Mouse (Mus musculus): ENCODE results near the gene Ptprd.

Gene Ptprd

GRCm38 (mm10) chr4:77586222-77586621 is 625.5 kb downstream of the Ptprd start:
- DNase-seq (ENCODE audit: extremely low spot score, low read depth, low spot score): no peak

DNA sequence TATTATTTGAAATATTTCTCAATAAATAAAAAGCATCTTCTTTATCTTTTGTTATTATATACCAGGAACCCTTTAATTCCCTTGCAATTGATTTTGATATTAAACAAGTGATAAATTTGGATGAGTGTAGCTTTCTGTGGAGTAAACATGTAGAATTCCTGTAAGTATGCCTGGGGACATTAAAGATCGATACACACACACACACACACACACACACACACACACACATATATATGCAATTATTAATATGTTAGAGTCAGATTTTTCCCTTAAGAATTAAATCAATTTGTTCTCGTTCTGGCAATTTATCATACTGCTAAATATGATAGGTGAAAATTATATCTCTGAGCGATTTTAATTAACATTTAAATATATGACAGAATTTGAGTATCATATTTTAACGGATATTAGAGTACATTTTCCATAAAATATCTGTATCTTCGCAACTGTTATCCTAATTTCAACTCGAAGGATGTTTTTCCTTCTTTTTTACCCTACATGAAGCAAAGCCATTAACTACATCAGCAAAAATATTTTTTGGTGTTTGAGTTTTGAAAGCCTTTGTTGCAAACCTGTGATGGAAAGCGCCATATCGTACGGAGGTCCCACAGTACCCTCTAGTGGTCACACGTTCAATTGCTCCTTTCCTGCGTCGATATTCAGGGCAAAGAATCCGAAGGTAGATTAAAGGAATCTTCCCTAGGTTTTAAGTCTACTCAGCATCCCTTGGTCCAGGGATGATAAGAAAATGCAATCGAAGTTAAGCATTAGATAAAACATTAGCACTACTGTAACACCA is 653.2 kb downstream of the Ptprd start:
- DNase-seq (ENCODE audit: extremely low spot score, low read depth, low spot score): peak; percentile 68

GRCm38 (mm10) chr4:77555841-77556240 is 655.9 kb downstream of the Ptprd start:
- no peak for DNase-seq (ENCODE audit: extremely low spot score, low read depth, low spot score)

DNA sequence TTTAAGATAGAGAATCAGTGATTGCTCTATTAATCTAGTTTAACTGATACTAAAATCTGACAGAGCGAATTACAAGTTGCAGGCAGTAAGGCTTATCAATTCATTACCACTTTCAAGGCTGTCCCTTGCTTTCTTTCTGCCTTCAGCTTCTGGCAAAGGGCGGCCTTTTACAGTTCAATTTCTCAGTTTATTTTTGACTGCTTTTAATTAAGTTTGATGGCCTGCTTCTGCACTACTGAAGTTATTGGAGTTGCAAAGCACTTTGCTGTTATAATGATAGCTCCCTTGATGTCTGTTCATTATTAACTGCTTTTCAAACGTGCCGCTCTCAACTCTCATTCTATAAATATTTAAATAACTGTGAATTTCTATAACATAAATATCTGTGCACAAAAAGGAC is 673.9 kb downstream of the Ptprd start:
- no peak for DNase-seq (ENCODE audit: extremely low spot score, low read depth, low spot score)

- DNase-seq (ENCODE audit: extremely low spot score, low read depth, low spot score): no peak
Measured at GRCm38 (mm10) chr4:77537336-77537735, 674.4 kb downstream of the Ptprd start.

DNA sequence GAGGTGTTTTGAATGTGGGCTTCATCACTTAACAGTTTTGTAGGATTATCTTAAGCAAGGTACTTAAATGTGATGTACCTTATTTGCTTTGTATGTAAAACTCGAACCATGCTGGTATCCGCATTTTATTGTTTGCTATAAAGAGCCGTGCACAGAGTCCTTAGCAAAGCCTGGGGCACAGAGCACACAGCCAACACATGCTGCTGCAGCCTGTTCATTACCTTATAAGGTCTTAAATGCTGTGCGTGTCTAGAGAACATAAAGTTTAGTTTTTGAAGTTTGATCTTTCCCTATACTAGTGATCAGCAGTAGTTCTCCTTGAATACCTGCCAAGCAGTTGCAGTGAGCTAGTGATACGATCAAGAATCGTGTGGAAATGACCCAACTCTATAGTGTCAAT is 676.2 kb downstream of the Ptprd start:
- DNase-seq (ENCODE audit: extremely low spot score, low read depth, low spot score): no peak

GRCm38 (mm10) chr4:77534553-77534952 is 677.2 kb downstream of the Ptprd start:
- no peak for DNase-seq (ENCODE audit: extremely low spot score, low read depth, low spot score)

- no peak for DNase-seq (ENCODE audit: extremely low spot score, low read depth, low spot score)
Measured at GRCm38 (mm10) chr4:77519166-77519565, 692.6 kb downstream of the Ptprd start.

GRCm38 (mm10) chr4:77513914-77514628 is 697.7 kb downstream of the Ptprd start:
- no peak for DNase-seq (ENCODE audit: extremely low spot score, low read depth, low spot score)

DNA sequence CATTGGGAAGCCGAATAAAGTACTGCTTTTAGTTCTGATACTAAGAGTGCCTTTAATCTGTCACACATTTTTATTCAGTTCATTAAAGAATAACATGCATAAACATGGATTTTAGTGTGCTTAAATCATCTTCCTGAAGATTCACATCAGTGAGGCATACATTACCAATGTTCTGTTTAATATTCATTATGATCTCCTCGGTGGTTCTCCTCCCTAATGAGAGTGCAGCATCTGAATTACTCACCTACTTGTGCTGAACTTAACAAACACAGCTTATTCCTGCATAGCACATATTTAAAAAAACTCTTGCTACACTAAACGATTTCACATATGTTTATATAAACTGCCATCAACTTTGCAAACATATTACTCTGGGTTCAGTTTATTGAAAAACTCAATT is 698.7 kb downstream of the Ptprd start:
- no peak for DNase-seq (ENCODE audit: extremely low spot score, low read depth, low spot score)

DNA sequence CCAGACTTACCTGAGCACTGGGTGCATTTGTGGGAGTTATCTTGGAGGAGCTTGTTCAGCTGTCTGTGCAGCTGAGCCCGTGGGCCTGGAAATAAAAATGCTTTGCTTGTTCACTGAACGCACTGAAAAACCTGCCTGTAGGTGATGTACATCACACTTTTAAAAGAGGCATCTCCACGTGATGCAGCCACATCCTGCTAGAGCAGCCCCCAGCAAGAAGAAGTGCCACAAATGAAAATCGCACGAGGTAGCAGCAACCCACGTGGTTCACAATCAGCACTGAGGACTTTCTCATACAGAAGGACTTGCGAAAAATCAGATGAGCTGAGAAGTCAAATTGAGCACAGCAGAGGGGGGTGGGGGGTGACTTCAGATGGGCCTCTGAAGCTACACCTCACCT is 757.7 kb downstream of the Ptprd start:
- no peak for DNase-seq (ENCODE audit: extremely low spot score, low read depth, low spot score)

GRCm38 (mm10) chr4:77399146-77399545 is 812.6 kb downstream of the Ptprd start:
- DNase-seq (ENCODE audit: extremely low spot score, low read depth, low spot score): no peak

DNA sequence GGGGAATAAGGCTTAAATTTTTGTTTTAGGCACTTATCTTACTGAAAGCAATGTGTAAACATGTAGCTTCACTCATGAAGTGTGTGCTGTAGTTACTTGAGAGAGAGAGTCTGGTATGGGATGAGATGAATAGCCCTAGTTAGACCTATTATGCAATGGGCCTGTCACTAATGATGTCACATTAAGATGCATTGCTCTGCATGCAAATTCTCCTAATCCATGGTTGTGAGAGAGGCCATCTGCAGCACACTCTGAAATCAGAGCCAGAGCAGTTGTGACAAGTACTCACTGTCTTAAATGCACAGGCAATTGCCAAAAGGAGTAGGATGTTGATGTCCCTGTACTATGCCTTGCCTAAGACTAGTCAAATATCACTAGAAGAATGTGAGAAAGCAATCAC is 850.0 kb downstream of the Ptprd start:
- DNase-seq (ENCODE audit: extremely low spot score, low read depth, low spot score): no peak

GRCm38 (mm10) chr4:77327198-77327597 is 884.6 kb downstream of the Ptprd start:
- no peak for DNase-seq (ENCODE audit: extremely low spot score, low read depth, low spot score)

GRCm38 (mm10) chr4:77317060-77317680 is 894.6 kb downstream of the Ptprd start:
- no peak for DNase-seq (ENCODE audit: extremely low spot score, low read depth, low spot score)

- DNase-seq (ENCODE audit: extremely low spot score, low read depth, low spot score): no peak
Measured at GRCm38 (mm10) chr4:77316644-77317043, 895.1 kb downstream of the Ptprd start.

DNA sequence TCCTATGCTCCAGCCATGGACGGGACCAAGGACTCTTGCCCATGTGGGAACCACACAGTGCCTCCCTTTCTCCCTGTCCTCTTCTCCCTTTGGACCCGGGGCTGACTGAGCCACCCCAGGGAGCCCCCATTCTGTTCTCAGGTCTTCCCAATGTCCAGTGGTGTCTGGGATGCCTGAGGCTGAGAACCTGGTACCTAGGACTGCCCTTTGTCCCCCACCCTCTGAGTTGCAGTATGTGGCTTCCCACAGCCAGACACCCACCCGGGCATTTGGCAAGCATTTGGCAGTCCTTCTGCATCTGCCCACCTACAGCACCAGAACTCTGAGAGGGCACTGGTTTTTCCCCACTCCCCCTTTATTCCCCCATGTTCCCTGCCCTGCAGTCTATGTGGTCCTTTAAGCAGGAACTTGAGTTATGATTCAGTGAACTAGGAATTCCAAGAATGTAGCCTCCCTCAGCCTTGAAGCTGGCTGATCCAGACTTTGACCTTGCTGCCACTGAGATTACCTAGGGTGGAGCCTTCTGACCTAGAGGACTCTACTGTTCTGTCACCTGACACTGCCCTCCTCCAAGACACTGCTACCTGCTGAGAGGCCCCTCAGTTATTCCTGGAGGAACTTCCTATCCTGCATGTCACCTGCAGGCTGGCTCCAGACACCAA is 901.5 kb downstream of the Ptprd start:
- no peak for DNase-seq (ENCODE audit: extremely low spot score, low read depth, low spot score)

- no peak for DNase-seq (ENCODE audit: extremely low spot score, low read depth, low spot score)
Measured at GRCm38 (mm10) chr4:77283423-77283822, 928.3 kb downstream of the Ptprd start.

DNA sequence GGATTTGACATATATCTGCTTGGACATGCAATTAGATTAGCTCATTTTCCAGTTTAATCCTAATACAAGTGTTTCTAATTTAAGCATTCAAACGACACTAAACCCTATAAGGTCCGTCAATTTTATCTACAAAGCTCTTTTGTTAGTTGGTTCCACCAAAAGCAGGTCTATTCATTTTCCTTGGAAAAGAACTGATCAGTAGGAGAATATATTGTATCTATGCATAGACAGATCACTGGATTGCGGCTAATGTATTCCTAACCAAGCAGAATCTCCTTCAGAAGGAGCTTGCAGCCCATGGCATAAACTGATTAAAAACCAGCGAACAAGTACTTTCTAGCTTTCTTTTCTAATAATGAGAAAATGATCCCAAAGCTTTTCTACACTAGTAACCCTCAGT is 933.8 kb downstream of the Ptprd start:
- DNase-seq (ENCODE audit: extremely low spot score, low read depth, low spot score): no peak

DNA sequence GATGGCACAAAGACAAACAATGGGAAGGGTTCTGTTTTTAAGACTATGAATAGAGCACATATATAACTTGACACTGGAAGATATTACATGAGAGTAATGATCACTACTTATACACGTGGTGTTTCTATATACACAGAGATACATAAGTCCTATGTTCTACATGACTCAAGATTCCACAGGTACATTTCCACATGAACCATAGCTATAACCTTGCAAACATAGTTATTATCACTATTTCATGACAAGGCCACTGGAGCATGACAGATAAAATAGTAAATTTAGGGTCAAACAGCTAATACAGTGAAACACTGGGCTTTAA is 951.8 kb downstream of the Ptprd start:
- no peak for DNase-seq (ENCODE audit: extremely low spot score, low read depth, low spot score)

DNA sequence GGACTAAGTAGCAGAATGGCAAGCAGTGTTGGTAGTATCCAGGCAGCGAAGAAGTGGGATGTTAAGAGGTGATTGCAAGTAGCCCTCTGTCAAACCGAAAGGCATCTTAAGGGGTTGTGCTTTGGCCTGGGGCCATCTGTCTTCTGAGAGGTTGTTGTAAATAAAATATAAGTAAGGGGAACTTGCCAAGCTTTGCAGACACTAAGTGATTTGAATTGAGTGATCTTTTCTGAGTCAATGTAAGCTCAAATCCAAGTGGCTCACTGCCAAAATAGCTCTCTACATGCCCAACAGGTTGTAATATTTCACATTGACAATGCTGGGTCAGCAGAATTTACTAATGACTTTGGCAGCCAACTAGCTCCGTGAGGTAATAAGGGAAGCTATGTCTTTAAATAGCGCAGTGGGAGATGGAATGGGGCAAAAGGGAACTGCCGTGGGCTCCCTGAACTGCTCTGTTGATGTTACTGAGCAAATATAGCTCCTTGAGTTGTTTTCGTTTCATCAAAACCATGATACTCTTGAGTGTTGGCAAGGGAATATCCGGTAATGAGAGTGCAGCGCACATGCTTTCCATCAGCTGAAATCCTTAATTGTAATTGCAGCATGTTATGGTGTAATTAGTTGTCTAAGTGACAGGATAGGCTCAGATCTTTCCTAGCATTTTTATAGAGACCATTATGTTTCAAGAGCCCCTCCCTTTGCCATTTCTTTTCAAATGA is 952.4 kb downstream of the Ptprd start:
- DNase-seq (ENCODE audit: extremely low spot score, low read depth, low spot score): no peak
